Mouse (Mus musculus) testis, adult 2 months (tissue): ENCODE measurements around the gene Klhdc1.

Experiments
- CTCF ChIP-seq: fragments of 200-500 bp; IDR thresholded peaks from 2 replicates; pipeline ENCODE4 v1.5.1; 2012; ENCODE audit warnings: low read depth, mild to moderate bottlenecking, inconsistent platforms, low read length, moderate library complexity; ENCODE audit not compliant: control insufficient read depth, insufficient read depth, insufficient replicate concordance
- POLR2A ChIP-seq: fragments of 200-500 bp; IDR thresholded peaks from 2 replicates; pipeline ENCODE4 v1.6.1; 2012; ENCODE audit warnings: low read depth, mild to moderate bottlenecking, inconsistent platforms, low read length, moderate library complexity; ENCODE audit not compliant: control insufficient read depth

GRCm38 (mm10) chr12:69210056-69210979 is 30.7 kb upstream of the Klhdc1 start:
- TF ChIP-seq CTCF, result no peak
- no peak for TF ChIP-seq POLR2A
